Mouse (Mus musculus) CD4-positive, CD25-positive, alpha-beta regulatory T cell, adult 9 weeks (primary cell): ENCODE data around the gene Olfr1347. TPM values are rescaled to one million over a fixed set of nuclear protein-coding genes. Genes with fewer than 3 reads are reported as not detected.

Experiments used
- polyA plus RNA-seq: library from polyadenylated mRNA; unstranded; fragments of 100-300 nt; shearing (Covaris generic); gene quantifications from one replicate; pipeline ENCODE4 v1.2.1, GENCODE M21; 2017

The Olfr1347 gene
- not detected for polyA plus RNA-seq

GRCm38 (mm10) chr7:6499655-6500054 lies at the start of gene Olfr1347:
TSS of gene Olfr1347 (minus strand) at chr7:6499755.

GRCm38 (mm10) chr7:6522850-6523249 lies 23.3 kb upstream of the Olfr1347 start, which contains the start of gene Olfr1349:
TSS of gene Olfr1349 (minus strand) at chr7:6522950.

GRCm38 (mm10) chr7:6508648-6509047 lies 9.1 kb upstream of the Olfr1347 start, which contains the start of gene Olfr1348:
TSS of gene Olfr1348 (minus strand) at chr7:6508748.

GRCm38 (mm10) chr7:6486841-6487240 lies 12.7 kb downstream of the Olfr1347 start, which contains the start of gene Olfr5:
TSS of gene Olfr5 (minus strand) at chr7:6486941.

GRCm38 (mm10) chr7:6466951-6467350 lies 32.6 kb downstream of the Olfr1347 start, which contains the start of gene Olfr1346:
TSS of gene Olfr1346 (plus strand) at chr7:6467101.

GRCm38 (mm10) chr7:6455868-6456267 lies 43.7 kb downstream of the Olfr1347 start, which contains the start of gene Olfr1336:
TSS of gene Olfr1336 (plus strand) at chr7:6456168.

GRCm38 (mm10) chr7:6438388-6438787 lies 61.2 kb downstream of the Olfr1347 start, which contains the start of gene Olfr1344:
TSS of gene Olfr1344 (plus strand) at chr7:6438688.

Other genes with a start within 250 kb of the Olfr1347 start
- gene Epp13, start 247.0 kb downstream of the Olfr1347 start, polyA plus RNA-seq = not detected
- gene Zfp667, start 213.2 kb downstream of the Olfr1347 start, polyA plus RNA-seq = 8.0 TPM
- 1.3 TPM for gene Zfp583, start 168.5 kb downstream of the Olfr1347 start, polyA plus RNA-seq
- 0.65 TPM for gene Gm3854, start 156.0 kb downstream of the Olfr1347 start, polyA plus RNA-seq
- 4.6 TPM for gene Zfp78, start 136.5 kb downstream of the Olfr1347 start, polyA plus RNA-seq
- 15.2 TPM for gene Zfp28, start 116.5 kb downstream of the Olfr1347 start, polyA plus RNA-seq
- gene Smim17, start 101.0 kb downstream of the Olfr1347 start, polyA plus RNA-seq = 0.43 TPM
- gene Gm20715, start 89.5 kb downstream of the Olfr1347 start, polyA plus RNA-seq = not detected
- gene Olfr1344, start 61.1 kb downstream of the Olfr1347 start, polyA plus RNA-seq = not detected
- gene Olfr1336, start 43.6 kb downstream of the Olfr1347 start, polyA plus RNA-seq = 0.05 TPM
- gene Olfr1346, start 32.7 kb downstream of the Olfr1347 start, polyA plus RNA-seq = not detected
- gene Olfr5, start 12.8 kb downstream of the Olfr1347 start, polyA plus RNA-seq = not detected
- gene Olfr1348, start 9.0 kb upstream of the Olfr1347 start, polyA plus RNA-seq = not detected
- gene Olfr1349, start 23.2 kb upstream of the Olfr1347 start, polyA plus RNA-seq = not detected
- not detected for gene Olfr1350, start 65.1 kb upstream of the Olfr1347 start, polyA plus RNA-seq
- gene Zim1, start 196.7 kb upstream of the Olfr1347 start, polyA plus RNA-seq = not detected
- gene Peg3, start 230.7 kb upstream of the Olfr1347 start, polyA plus RNA-seq = not detected
- gene Usp29, start 230.8 kb upstream of the Olfr1347 start, polyA plus RNA-seq = not detected